Mouse (Mus musculus) kidney, postnatal 10 days (tissue): ENCODE results near the gene Psen1.

Source experiments
- DNase-seq: peaks from one replicate; pipeline ENCODE4 v3.0.0; 2021; ENCODE audit warnings: mixed read lengths

The Psen1 gene

DNA sequence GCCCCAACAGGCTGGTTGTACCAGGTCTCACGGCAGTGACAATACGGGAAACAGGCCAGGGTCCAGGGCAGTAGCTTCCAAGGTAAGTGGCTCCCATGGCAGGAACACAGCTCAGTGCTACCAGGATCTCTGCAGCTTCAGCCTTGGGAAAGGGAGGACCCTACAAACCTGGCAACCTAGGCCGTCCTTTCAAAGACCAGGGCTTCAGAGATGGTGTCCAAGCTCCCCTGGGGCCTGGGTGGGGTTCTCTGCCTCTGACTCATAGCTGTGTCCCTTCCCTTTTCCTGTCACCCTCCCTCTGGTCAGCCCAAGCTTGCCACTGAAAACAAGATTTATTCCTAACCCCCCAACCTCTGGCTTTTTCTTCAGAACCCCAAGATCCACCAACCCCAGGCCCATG, 92.2 kb downstream of the Psen1 start:
- peak; percentile 6 for DNase-seq

DNA sequence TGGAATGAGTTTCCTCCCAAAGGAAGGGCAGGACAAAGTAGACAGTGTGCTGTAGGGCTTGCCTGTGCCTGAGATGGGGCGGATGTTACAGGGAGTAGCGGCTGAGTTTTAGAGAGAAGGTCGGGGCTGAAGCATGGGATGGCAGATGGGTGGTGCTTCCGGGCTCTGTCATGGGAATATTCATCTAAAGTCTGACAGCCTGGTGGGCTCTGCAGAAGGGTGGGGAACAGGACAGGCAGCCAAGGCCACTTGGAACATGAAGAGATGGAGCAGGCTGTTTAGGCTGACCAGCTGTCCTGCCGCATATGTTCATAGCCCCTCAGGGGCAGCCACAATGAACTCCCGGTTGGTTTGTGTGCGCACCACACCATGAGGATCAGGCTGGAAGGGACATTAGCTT, 93.3 kb downstream of the Psen1 start:
- peak; percentile 11 for DNase-seq

DNA sequence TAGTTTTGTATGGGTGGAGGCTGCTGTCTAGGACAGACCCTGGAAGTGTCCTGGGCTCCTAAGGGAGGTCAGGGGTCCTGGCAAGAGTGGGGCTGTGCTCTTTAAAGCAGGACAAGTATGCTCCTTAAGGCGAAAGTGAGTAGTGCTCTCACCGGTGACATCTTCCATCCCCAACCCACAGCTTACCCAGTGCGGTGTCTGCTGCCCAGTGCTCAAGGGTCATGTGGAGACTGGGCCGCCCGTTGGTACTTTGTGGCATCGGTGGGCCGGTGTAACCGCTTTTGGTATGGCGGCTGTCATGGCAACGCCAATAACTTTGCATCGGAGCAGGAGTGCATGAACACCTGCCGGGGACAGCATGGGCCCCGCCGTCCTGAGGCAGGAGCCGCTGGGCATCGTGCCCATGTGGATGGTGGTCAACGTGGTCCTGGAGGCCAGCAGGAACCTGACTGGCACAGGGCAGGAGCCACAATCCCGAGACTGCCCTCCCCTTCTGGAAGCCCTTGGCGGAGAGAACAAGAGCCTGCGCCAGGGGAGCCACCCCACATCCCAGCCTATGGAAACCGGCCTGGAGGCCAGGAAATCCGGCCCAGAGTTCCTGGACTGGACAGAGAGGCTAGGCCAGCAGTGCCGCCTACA, 93.8 kb downstream of the Psen1 start:
- peak; percentile 9 for DNase-seq

DNA sequence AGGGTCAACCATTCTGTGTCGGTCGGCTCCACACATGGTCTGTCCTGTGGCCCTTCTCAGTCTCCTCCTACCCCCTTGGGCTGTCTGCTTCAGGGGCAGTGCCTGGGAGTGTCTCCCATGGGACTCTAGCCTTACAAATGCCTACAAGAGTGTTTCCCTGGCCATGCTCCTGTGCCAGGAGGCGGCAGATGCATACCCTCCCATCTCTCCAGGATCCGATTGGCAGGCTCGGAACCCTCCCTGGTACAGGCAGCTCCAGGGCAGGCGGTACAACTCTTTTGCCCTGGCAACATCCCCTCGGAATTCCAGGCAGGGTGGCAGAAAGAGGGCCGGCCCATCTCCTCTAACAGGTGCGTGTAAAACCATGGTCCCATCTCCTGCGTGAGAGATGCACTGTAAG, 94.7 kb downstream of the Psen1 start:
- DNase-seq: peak; percentile 4
